Mouse (Mus musculus) limb, embryonic 10.5 days (tissue): ENCODE results near the gene Mfsd4b1. TPM values are rescaled to one million over a fixed set of nuclear protein-coding genes. Genes with fewer than 3 reads are reported as not detected.
A peak's percentile ranks its signal among the peaks of the same experiment; 100 is the strongest.

ENCODE experiments used
- DNase-seq: peaks from one replicate; pipeline ENCODE4 v3.0.0-alpha.2; 2017; ENCODE audit warnings: low spot score
- H3K27ac ChIP-seq: fragments of 300-500 bp; sonication (generic); 2 replicates; pipeline ENCODE4 v1.5.1; 2016; ENCODE audit warnings: mild to moderate bottlenecking
- H3K27me3 ChIP-seq: fragments of 300-500 bp; sonication (generic); 2 replicates; pipeline ENCODE4 v1.6.1; 2016; ENCODE audit warnings: low read depth, mild to moderate bottlenecking; ENCODE audit not compliant: poor library complexity, severe bottlenecking
- H3K36me3 ChIP-seq: fragments of 300-500 bp; sonication (generic); 2 replicates; pipeline ENCODE4 v1.6.1; 2016; ENCODE audit warnings: mild to moderate bottlenecking, moderate library complexity
- H3K4me1 ChIP-seq: fragments of 300-500 bp; sonication (generic); 2 replicates; pipeline ENCODE4 v1.6.1; 2016
- H3K4me3 ChIP-seq: fragments of 300-500 bp; sonication (generic); 2 replicates; pipeline ENCODE4 v1.5.1; 2016; ENCODE audit warnings: mild to moderate bottlenecking, moderate library complexity
- H3K9me3 ChIP-seq: fragments of 300-500 bp; sonication (generic); replicated peaks from 2 replicates; pipeline ENCODE4 v1.6.1; 2016; ENCODE audit warnings: mild to moderate bottlenecking
- WGBS: fragments of 180-500 bp; shearing (Covaris S2); methylation state at CpG from one replicate; pipeline ENCODE4 v1.1.7; 2016; 5-methylcytosine and 5-hydroxymethylcytosine counted together
- polyA plus RNA-seq: library from polyadenylated mRNA; unstranded; fragments of >200 nt; fragmentation: Nextera tagmentation; extraction: Ambion mirVana; gene quantifications from 2 replicates; pipeline ENCODE4 v1.2.1, GENCODE M21; 2016

Gene Mfsd4b1
- not detected in 2 replicates for polyA plus RNA-seq

DNA sequence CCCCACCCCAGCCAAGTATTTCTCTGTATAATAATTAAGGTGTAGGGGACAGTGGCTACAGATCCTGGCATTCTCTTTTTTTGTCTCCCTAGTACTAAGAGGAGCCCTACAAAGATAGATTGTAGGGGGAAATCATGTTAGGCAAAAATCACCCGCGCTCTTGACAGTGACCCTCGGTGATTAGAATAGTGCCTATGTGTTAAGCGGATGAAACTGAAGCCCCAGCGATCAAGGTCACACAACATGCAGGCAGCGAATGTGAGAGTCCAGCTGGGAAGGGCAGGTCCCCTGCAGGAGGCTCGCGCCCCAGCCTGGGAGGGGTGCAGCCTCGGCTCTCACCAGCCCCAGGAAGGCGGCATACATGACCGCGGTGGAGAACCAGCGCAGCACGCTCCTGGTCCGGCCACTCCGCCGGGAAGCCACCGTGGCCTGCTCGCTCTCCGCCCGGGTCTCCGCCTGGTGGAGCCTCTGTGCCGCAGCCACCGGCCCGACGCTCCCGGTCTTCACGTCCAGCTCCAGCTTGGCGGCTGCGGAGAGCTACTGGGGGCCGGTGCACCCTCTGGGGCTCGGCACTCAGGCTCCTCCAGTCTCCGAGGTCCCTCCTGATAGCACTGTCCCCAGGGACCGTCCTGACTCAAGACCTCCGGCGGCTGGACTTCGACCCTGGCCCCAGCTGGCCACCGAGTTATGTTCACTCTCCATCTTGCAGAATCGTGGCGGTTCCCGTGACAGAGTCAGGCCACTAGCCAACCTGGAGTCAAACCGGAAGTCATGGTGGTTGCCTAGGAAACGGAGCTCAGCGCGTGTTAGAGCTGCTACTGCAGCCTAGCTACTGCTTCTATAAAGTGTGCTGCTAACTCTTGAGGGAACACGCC is at the start of gene Mfsd4b1:
Mfsd4b1 (minus strand) TSS at position 715 of the 875 bp plus-strand sequence.
- Histone ChIP-seq H3K36me3 (no peaks in the 10 kb centered on the region), H3K27ac (peak within 1 kb of the TSS; percentile 87), H3K9me3 (no peaks in the 10 kb centered on the region), H3K27me3 (peaks cover 18% of the 10 kb centered on the region), H3K4me1 (peaks cover 27% of the 10 kb centered on the region), H3K4me3 (peak within 1 kb of the TSS; percentile 67)
- WGBS = 1% methylated on average over 46 of the region's 46 CpGs
- peak; percentile 94 for DNase-seq

DNA sequence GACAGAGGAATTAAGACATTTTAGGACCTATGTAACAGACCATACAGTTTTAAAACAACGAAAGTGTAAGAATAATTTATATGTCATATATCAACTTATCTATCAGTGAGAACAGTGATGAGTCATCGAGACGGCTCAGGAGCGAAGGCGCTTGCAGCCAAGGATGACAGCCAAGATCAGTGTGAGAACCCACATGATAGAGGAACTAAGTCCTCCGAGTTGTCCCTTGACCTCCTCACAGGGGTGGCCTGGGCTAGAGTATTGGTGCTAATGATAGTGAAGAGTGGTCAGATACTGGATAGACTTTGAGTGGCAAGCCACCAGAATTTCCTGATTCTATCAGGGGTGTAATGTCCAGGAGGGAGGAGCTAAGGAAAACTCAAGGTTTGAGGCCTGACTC is 48.5 kb upstream of the Mfsd4b1 start:
- H3K36me3 ChIP-seq = no peaks in the 10 kb centered on the region
- no peak overlapping the region for H3K27ac ChIP-seq
- H3K9me3 ChIP-seq = no peaks in the 10 kb centered on the region
- WGBS = 93% methylated on average over 6 of the region's 6 CpGs
- H3K4me1 ChIP-seq = peaks cover 2% of the 10 kb centered on the region; the same call in 1 of the 2 replicates
- H3K4me3 ChIP-seq = no peak overlapping the region
- H3K27me3 ChIP-seq = no peaks in the 10 kb centered on the region
- DNase-seq = no peak

DNA sequence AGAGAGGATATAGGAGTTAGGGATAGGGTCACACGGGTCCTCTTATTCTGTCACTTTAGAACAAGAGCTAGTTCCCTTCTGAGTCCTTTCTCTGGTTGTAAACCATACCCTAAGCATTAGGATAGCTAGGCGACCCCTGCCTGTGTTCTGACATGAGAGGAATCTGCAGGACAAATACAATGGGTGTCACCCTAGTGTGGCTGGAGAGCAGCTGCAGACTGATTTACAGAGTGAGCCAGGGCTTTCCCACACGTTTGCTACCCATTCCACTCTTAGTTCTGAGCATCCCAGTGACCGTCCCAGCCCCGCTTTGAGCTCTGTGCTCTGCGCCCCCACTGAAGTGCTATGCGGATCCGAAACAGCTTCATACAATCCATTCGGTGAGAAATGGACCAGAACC is 45.6 kb upstream of the Mfsd4b1 start:
- DNase-seq = no peak
- Histone ChIP-seq H3K4me3 (no peak overlapping the region), H3K36me3 (no peaks in the 10 kb centered on the region), H3K4me1 (peaks cover 16% of the 10 kb centered on the region), H3K27me3 (no peaks in the 10 kb centered on the region), H3K9me3 (no peaks in the 10 kb centered on the region), H3K27ac (no peak overlapping the region)
- WGBS = 72% methylated on average over 9 of the region's 9 CpGs

DNA sequence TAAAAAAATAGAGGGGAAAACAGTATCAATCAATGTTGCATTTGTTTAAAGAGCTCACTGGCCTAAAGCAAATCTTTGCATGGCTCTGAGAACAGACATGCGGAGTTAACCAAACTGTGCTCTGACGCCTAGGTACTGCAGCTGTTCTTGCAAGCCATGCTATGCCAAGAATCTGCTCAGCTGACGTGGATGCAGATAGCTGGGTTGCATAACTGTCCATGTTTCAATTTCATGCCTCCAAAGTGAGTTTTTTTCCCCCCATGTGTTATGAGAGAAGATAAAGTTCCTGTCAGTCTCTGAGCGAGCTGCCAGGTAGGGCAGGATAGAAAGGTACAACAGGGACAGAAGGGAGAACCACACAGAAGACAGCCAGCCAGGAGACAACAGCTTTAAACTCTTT is 44.2 kb upstream of the Mfsd4b1 start:
- WGBS = 62% methylated on average over 4 of the region's 4 CpGs
- Histone ChIP-seq H3K36me3 (no peaks in the 10 kb centered on the region), H3K4me3 (no peak overlapping the region), H3K4me1 (peaks cover 23% of the 10 kb centered on the region), H3K9me3 (no peaks in the 10 kb centered on the region), H3K27me3 (no peaks in the 10 kb centered on the region), H3K27ac (no peak overlapping the region)
- no peak for DNase-seq

DNA sequence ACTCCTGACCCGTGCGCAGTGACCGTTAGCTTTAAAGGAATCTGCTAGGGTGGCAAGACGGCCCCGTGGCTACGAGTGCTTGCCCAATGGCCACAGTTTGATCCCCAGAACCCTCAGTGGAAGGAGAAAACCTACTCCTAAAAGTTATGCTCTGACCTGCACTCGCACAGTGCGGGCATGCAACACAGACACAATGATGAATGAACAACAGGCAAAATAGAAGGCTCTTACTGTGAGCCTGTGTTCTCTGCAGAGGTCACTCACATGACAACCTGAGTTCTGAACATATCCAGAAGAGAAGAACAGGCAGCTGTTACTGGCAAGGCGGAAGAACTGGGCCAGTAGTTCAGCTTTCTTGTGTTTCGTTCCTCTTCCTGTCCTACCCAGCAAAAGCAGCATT is 43.5 kb upstream of the Mfsd4b1 start:
- no peaks in the 10 kb centered on the region for H3K27me3 ChIP-seq
- no peak for DNase-seq
- H3K9me3 ChIP-seq = no peaks in the 10 kb centered on the region
- peaks cover 23% of the 10 kb centered on the region for H3K4me1 ChIP-seq
- H3K36me3 ChIP-seq = no peaks in the 10 kb centered on the region
- H3K4me3 ChIP-seq = no peak overlapping the region
- whole genome bisulfite sequencing = 81% methylated on average over 10 of the region's 10 CpGs
- 0 out of 2 replicates have a peak overlapping the region, but pooled peaks have one; percentile 4 for H3K27ac ChIP-seq

DNA sequence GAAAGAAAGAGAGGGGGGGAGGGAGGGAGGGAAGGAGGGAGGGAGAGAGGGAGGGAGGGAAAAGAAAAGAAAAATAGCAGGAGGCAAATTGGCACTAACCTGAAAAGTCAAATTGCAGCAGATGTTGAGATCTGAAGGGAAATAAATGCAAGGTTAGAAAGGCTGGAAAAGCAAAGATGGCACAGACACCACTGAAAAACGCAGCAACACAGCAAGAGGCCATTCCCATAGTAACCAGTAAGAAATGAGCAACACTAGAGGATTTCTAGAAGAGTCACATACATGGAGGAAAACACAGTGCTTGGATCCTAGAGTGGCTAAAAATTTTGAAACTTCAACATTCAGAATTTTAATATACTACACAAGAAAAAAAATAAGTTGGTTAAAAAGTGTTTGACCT is 42.5 kb upstream of the Mfsd4b1 start:
- H3K27ac ChIP-seq = no peak overlapping the region
- no peaks in the 10 kb centered on the region for H3K36me3 ChIP-seq
- H3K4me1 ChIP-seq = peaks cover 27% of the 10 kb centered on the region
- H3K27me3 ChIP-seq = no peaks in the 10 kb centered on the region
- H3K9me3 ChIP-seq = no peaks in the 10 kb centered on the region
- DNase-seq = no peak
- 68% methylated on average over 1 of the region's 1 CpGs for WGBS
- no peak overlapping the region for H3K4me3 ChIP-seq

DNA sequence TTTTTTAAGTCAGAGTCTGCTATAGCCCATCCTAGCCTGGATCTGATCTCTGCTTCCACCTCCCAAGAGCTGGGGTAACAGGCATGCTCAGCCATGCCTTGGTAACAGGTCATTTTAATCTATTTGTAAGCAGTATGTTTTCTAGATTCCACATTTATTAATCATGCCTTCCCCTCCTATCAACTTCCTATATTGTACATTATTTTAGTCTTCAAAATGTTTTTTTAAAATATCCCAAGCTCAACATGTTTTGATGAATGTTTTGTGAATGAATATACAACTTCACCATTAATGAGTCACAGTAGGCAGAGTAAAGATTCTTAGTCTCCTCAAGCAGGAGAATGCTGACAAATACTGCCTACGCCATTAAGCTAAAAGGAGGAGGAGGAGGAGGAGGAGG is 42.0 kb upstream of the Mfsd4b1 start:
- Histone ChIP-seq H3K36me3 (no peaks in the 10 kb centered on the region), H3K27ac (no peak overlapping the region), H3K4me3 (no peak overlapping the region), H3K4me1 (peaks cover 27% of the 10 kb centered on the region), H3K27me3 (no peaks in the 10 kb centered on the region), H3K9me3 (no peaks in the 10 kb centered on the region)
- no peak for DNase-seq
- WGBS = 83% methylated on average over 1 of the region's 1 CpGs

DNA sequence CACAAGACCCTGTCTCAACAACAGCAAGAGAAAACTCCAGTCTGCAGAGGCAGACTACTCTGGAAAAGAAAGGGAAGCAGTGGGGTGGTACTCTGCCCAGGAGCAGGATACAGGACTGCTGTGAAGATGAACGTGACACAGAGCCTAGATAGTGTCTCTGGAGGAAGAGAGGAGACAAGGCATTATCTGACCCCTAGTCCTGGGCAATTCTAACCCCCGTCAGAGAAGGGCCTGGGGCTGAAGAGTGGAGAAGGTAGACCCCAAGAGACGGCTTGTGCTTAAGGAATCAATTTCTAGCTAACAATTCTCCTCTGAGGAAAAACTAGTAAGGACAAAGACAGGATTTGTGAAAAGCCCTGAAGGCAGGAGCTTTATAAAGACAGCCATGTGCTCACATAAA is 40.3 kb upstream of the Mfsd4b1 start:
- Histone ChIP-seq H3K36me3 (no peaks in the 10 kb centered on the region), H3K4me1 (peaks cover 27% of the 10 kb centered on the region), H3K4me3 (no peak overlapping the region), H3K27me3 (no peaks in the 10 kb centered on the region), H3K9me3 (no peaks in the 10 kb centered on the region), H3K27ac (peak overlapping the region; percentile 67; the same call in 1 of the 2 replicates)
- WGBS = 53% methylated on average over 3 of the region's 3 CpGs
- no peak for DNase-seq

DNA sequence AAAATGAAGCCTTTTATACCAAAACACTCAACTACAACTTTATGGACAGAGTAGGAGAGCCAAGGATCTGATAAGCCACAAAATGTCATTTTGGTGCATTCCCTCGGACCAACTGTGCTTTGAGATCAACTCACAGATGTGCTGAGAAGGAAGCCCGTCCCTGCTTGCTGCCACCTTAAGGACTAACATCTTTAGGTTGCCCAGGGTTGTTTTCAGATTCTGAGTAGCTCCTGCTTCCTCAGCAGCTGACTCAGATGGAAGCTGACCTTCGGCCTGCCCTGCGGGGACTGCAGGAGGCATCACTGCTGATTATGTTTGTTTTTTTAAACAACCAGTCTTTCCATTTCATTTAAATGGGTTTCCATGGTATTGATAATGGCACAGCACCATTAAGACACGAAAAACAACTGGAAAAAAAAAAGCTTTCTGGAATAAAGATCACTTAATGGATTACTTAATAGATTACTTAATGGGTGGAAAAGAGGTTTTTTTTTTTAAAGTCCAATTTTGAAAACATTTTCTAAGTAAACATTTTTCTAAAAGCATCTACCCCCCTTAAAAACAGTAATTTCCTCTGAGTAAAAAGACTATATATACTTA is 38.3 kb upstream of the Mfsd4b1 start:
- 31% methylated on average over 5 of the region's 5 CpGs for WGBS
- peaks cover 30% of the 10 kb centered on the region for H3K4me1 ChIP-seq
- H3K4me3 ChIP-seq = no peak overlapping the region
- H3K27ac ChIP-seq = no peak overlapping the region
- no peaks in the 10 kb centered on the region for H3K9me3 ChIP-seq
- DNase-seq = no peak
- H3K27me3 ChIP-seq = no peaks in the 10 kb centered on the region
- no peaks in the 10 kb centered on the region for H3K36me3 ChIP-seq

DNA sequence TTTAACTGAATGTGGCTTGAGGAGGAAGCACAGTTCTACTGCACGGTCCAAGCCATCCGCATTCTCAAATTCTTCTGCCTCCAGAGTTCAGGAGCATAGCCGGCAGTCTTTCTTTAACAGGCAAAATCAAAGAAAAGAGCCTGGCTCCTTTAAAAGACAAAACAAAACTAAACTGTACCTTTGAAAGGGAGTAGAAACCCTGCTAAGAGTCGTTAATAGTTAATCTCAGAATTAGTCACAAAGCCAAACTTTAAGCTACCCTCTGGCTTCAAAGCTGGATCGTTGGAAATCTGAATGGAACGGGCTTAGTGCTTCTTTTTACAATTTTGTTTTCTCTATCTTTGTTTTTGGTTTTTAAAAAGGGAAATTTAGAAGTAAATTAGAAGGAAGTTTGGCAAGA is 37.7 kb upstream of the Mfsd4b1 start:
- Histone ChIP-seq H3K4me1 (peaks cover 31% of the 10 kb centered on the region), H3K36me3 (no peaks in the 10 kb centered on the region), H3K9me3 (no peaks in the 10 kb centered on the region), H3K4me3 (no peak overlapping the region), H3K27ac (no peak overlapping the region), H3K27me3 (no peaks in the 10 kb centered on the region)
- DNase-seq = no peak
- 63% methylated on average over 6 of the region's 6 CpGs for WGBS

DNA sequence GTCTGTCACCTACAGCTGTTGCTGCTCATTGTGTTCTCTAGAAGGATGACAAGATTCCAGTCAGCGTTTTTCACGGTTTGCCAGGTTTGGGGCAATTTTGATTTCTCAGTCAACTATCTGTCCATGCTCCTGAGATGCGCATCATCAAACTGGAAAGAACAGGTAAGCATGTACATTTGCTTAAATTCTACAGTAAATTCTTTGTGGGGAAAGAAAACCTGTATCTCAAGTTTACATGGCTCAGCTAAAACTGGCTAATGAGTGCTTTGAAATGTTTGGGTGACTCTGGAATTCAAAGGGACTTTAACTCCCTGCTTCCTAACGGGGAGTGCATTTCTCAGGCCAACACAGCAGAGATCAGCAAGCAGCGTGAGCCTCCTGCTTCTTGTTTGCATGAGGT is 36.9 kb upstream of the Mfsd4b1 start:
- Histone ChIP-seq H3K4me3 (no peak overlapping the region), H3K27ac (no peak overlapping the region), H3K9me3 (no peaks in the 10 kb centered on the region), H3K4me1 (peaks cover 26% of the 10 kb centered on the region), H3K36me3 (no peaks in the 10 kb centered on the region), H3K27me3 (no peaks in the 10 kb centered on the region)
- no peak for DNase-seq
- 86% methylated on average over 5 of the region's 5 CpGs for WGBS

DNA sequence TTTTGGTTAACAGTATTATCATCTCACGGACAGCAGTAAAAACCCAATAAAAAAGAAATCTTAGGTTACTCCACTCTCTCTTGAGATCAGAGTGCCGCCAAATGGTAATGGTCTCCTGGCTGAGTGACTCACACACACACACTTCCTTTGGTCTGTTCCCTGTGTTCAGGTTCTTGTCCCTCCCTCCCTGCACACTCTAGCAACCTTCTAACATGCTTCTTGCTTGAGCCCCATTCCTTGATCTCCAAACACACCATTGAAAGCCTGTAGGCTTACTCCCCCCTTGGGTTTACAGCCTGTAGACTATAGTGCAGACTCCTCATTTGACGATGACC is 33.7 kb upstream of the Mfsd4b1 start:
- no peaks in the 10 kb centered on the region for H3K9me3 ChIP-seq
- H3K27me3 ChIP-seq = no peaks in the 10 kb centered on the region
- H3K27ac ChIP-seq = no peak overlapping the region
- H3K4me1 ChIP-seq = peaks cover 15% of the 10 kb centered on the region
- H3K4me3 ChIP-seq = no peak overlapping the region
- 64% methylated on average over 3 of the region's 3 CpGs for WGBS
- H3K36me3 ChIP-seq = no peaks in the 10 kb centered on the region
- no peak for DNase-seq

DNA sequence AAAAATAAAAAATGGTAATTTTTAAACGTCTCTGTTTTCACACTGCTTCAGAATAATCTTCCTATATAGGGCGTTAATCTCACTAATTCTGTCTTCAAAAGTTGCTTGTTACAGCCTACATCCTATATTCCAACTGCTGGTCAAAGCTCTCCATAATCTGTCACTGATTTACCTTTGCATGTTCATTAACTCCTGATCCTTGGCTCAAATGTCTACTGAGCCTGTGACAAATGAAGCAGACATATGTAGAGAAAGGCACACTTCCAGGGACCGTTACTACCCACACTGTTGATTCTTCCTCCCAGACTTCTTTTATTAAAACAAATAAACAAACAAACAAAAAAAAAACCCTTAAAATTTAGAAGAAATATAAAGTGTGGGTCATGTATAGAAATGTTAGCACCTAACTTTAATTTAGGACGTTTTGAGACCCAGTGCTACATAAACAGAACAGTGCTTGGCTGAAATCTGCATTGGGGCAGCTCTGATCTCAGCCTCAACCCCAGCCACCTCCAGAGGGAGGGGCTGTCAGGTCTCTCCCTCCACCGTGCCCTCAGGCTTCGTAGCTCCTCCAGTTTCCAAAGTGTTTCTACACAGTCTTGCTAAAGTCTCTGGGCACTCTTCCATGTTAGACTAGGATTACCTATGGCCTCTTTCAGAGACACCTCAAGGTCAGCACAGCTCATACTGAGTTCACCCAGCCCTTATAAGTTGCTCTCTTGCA is 33.2 kb upstream of the Mfsd4b1 start:
- Histone ChIP-seq H3K4me1 (peaks cover 13% of the 10 kb centered on the region), H3K36me3 (no peaks in the 10 kb centered on the region), H3K27ac (no peak overlapping the region), H3K4me3 (no peak overlapping the region), H3K27me3 (no peaks in the 10 kb centered on the region), H3K9me3 (no peaks in the 10 kb centered on the region)
- no peak for DNase-seq
- 52% methylated on average over 6 of the region's 6 CpGs for WGBS
